Mouse (Mus musculus) G1E (cell line): ENCODE measurements around the gene Mrpl2.

ENCODE experiments used
- CTCF ChIP-seq: IDR thresholded peaks from 2 replicates; pipeline ENCODE4 v1.5.1; 2012; ENCODE audit warnings: low read depth, low read length, inconsistent platforms, mixed read lengths
- GATA1 ChIP-seq: IDR thresholded peaks from 2 replicates; pipeline ENCODE4 v1.6.1; 2012; ENCODE audit warnings: borderline replicate concordance, low read length, inconsistent platforms, mixed read lengths
- GATA2 ChIP-seq: IDR thresholded peaks from 2 replicates; pipeline ENCODE4 v1.6.1; 2012; ENCODE audit warnings: low read depth, low read length, inconsistent platforms, borderline replicate concordance
- TAL1 ChIP-seq: conservative IDR thresholded peaks from 2 replicates; pipeline ENCODE4 v1.6.1; 2012; ENCODE audit warnings: low read depth, low read length, inconsistent platforms, mixed read lengths

DNA sequence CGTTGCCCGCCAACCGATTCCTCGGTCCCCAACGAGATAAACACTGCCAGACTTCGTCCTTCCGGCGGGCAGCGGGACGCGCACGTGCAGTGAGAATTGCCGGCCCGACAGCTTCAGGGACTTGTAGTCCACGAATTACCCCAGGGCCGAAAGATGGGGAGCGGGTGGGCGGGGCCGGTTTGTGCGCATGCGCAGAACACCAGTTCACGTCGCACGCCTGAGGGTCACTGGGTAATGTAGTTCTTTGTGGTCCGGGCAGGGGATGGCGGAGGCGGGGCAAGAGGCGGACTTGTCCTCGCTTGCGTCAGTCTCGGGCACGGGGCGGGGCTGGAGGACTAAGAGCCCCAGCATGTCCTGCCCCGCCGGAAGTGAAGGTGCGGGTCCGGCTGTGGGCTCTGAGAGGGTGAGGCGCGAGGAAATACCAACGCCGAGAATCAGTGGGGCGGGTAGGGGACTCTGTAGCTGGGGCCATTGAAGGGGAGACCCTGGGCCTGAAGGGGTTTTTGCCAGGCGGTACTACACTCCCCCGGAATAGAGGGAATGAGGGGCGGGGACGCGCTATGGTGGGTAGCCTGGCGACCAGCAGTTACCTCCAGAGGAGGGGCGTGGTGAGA, 34.8 kb downstream of the Mrpl2 start, which contains the start of gene Klhdc3:
- TF ChIP-seq CTCF (no peak), GATA1 (no peak), GATA2 (no peak), TAL1 (no peak)
